Mouse (Mus musculus): ENCODE data around the gene Atp8b4. TPM values are rescaled to one million over a fixed set of nuclear protein-coding genes. Genes with fewer than 3 reads are reported as not detected.

Atp8b4 gene
- polyA plus RNA-seq (2014; fragmentation: Illumina TruSeq; extraction: RNeasy Lipid Tissue Mini Kit (QIAGEN cat#74804); ENCODE audit: low read depth, low replicate concordance): 2.1 TPM

GRCm38 (mm10) chr2:126500521-126500920, at the start of gene Atp8b4:
Atp8b4 (minus strand) TSS chr2:126500674.

Other genes with a start within 250 kb of the Atp8b4 start
- gene Slc27a2, start 51.7 kb upstream of the Atp8b4 start, polyA plus RNA-seq (2014; fragmentation: Illumina TruSeq; extraction: RNeasy Lipid Tissue Mini Kit (QIAGEN cat#74804); ENCODE audit: low read depth, low replicate concordance): 8.5 TPM
- 7.9 TPM for gene Hdc, start 118.6 kb upstream of the Atp8b4 start, polyA plus RNA-seq (2014; fragmentation: Illumina TruSeq; extraction: RNeasy Lipid Tissue Mini Kit (QIAGEN cat#74804); ENCODE audit: low read depth, low replicate concordance)
- gene Gabpb1, start 175.7 kb upstream of the Atp8b4 start, polyA plus RNA-seq (2014; fragmentation: Illumina TruSeq; extraction: RNeasy Lipid Tissue Mini Kit (QIAGEN cat#74804); ENCODE audit: low read depth, low replicate concordance): 28.8 TPM
- 146 TPM for gene Usp8, start 206.7 kb upstream of the Atp8b4 start, polyA plus RNA-seq (2014; fragmentation: Illumina TruSeq; extraction: RNeasy Lipid Tissue Mini Kit (QIAGEN cat#74804); ENCODE audit: low read depth, low replicate concordance)

Measured in adrenal gland, adult 10 weeks (tissue).